Mouse (Mus musculus): Measurements from ENCODE around the gene Slc39a11.

- TF ChIP-seq CTCF (IDR thresholded peaks at IDR 0.05; ENCODE audit: low read depth) (no peak), EP300 (optimal IDR thresholded peaks at IDR 0.05) (no peak)
These were observed 78.3 kb downstream of the Slc39a11 start for GRCm38 (mm10) chr11:113571616-113572015.
